Comparison of ENCODE assay signal across 8 mouse cellular contexts in the genomic region with DNA sequence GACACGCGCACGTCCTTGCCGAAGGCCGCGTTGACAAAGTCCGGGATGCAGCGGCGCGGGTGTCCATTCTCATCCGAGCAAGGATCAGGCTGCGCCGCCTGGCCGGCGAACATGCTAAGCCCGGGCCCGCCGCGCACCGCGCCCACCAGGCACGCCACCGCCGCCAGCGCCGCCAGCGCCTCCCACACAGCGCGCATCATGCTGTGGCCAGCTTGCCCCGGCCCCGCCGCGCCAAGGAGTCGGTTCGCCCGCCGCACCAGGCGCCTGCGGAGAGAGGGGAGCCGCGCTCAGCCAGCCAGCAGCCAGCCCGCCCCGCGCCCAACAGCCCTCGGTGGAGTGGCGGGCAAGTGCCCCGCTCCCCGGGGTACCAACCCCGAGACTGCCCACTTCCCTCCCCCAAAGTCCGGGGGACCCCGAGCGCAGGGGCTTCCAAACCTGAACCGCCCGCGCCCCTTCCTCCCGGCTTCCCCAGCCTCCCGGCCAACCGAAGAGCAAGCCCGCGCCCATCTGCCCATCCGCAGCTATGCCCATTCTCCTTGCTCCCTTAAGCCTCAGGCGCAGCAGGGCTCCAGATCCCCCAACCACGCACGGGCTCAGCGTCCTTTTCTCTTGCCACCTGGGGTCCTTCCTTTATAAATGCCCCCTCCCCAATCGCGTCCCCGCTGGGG. TPM values are rescaled to one million over a fixed set of nuclear protein-coding genes. Genes with fewer than 3 reads are reported as not detected.
DNase-seq lines count a peak whose midpoint lies in the region; ATAC-seq and TF ChIP-seq lines count a peak whose summit lies in the region.

No protein-coding gene starts in this region.

- H3K27ac ChIP-seq in embryonic facial prominence, embryonic 13.5 days: peak overlapping the region; percentile 51
- H3K27ac ChIP-seq in hindbrain, embryonic 10.5 days: peak overlapping the region; percentile 92
- H3K27ac ChIP-seq in liver, embryonic 11.5 days (ENCODE audit: low read depth, low read length): no peak overlapping the region
- peak overlapping the region; percentile 71 for H3K27ac ChIP-seq in neural tube, embryonic 15.5 days (replicated peaks)

- H3K9me3 ChIP-seq in embryonic facial prominence, embryonic 13.5 days: no peaks in the 10 kb centered on the region
- no peaks in the 10 kb centered on the region for H3K9me3 ChIP-seq in hindbrain, embryonic 10.5 days
- H3K9me3 ChIP-seq in liver, embryonic 11.5 days (ENCODE audit: control insufficient read depth, low read length): no peaks in the 10 kb centered on the region
- no peaks in the 10 kb centered on the region for H3K9me3 ChIP-seq in neural tube, embryonic 15.5 days (replicated peaks)

- peak overlapping the region; percentile 77 for H3K9ac ChIP-seq in embryonic facial prominence, embryonic 13.5 days
- no peak overlapping the region for H3K9ac ChIP-seq in liver, embryonic 11.5 days (ENCODE audit: low read depth, low read length)
- H3K9ac ChIP-seq in neural tube, embryonic 15.5 days (replicated peaks): peak overlapping the region; percentile 57

- WGBS in embryonic facial prominence, embryonic 13.5 days: under 1% methylated on average over 67 of the region's 68 CpGs
- WGBS in hindbrain, embryonic 10.5 days: under 1% methylated on average over 52 of the region's 68 CpGs
- under 1% methylated on average over 64 of the region's 68 CpGs for WGBS in liver, embryonic 11.5 days
- under 1% methylated on average over 67 of the region's 68 CpGs for WGBS in neural tube, embryonic 15.5 days

- H3K4me1 ChIP-seq in embryonic facial prominence, embryonic 13.5 days: peaks cover 47% of the 10 kb centered on the region
- peaks cover 93% of the 10 kb centered on the region for H3K4me1 ChIP-seq in hindbrain, embryonic 10.5 days (replicated peaks)
- peaks cover 14% of the 10 kb centered on the region; the same call in 1 of the 2 replicates for H3K4me1 ChIP-seq in liver, embryonic 11.5 days (replicated peaks; ENCODE audit: control insufficient read depth, insufficient read depth, low read length)
- H3K4me1 ChIP-seq in neural tube, embryonic 15.5 days: peaks cover 58% of the 10 kb centered on the region

- H3K4me2 ChIP-seq in embryonic facial prominence, embryonic 13.5 days: peak overlapping the region; percentile 95
- peak overlapping the region; percentile 77 for H3K4me2 ChIP-seq in liver, embryonic 11.5 days
- H3K4me2 ChIP-seq in neural tube, embryonic 15.5 days: peak overlapping the region; percentile 99

- TF ChIP-seq CTCF in C2C12 (IDR thresholded peaks at IDR 0.05; ENCODE audit: control insufficient read depth, insufficient read depth, insufficient read length): no peak

- peaks cover 54% of the 10 kb centered on the region for H3K79me2 ChIP-seq in C2C12 (ENCODE audit: control insufficient read depth, insufficient read depth)

- DNase-seq in cerebellum, postnatal 10 days: peak; percentile 59 to 65
- DNase-seq in cerebellum, adult 9-11 months: no peak
- no peak for DNase-seq in hindbrain, embryonic 10.5 days (ENCODE audit: low spot score)
- DNase-seq in liver, embryonic 11.5 days (ENCODE audit: low spot score): peak; percentile 41
- no peak for DNase-seq in c-Kit-positive CD71-positive TER-119-positive erythroid progenitor cells, embryonic 14.5 days (ENCODE audit: low spot score)

- H3K4me3 ChIP-seq in C2C12 (ENCODE audit: insufficient read depth, poor library complexity, severe bottlenecking): peak overlapping the region; percentile 74
- H3K4me3 ChIP-seq in embryonic facial prominence, embryonic 13.5 days: peak overlapping the region; percentile 66
- peak overlapping the region; percentile 72 for H3K4me3 ChIP-seq in hindbrain, embryonic 10.5 days
- peak overlapping the region; percentile 61 for H3K4me3 ChIP-seq in liver, embryonic 11.5 days (ENCODE audit: low read depth, low read length)
- H3K4me3 ChIP-seq in neural tube, embryonic 15.5 days (replicated peaks): peak overlapping the region; percentile 59

- no peak; the same call in 1 of the 2 replicates for ATAC-seq in embryonic facial prominence, embryonic 13.5 days (ENCODE audit: insufficient number of reproducible peaks, insufficient read depth, low FRiP score, low TSS enrichment, low read depth)
- no peak; the same call in 1 of the 2 replicates for ATAC-seq in liver, embryonic 11.5 days (replicated peaks; ENCODE audit: low FRiP score)
- ATAC-seq in neural tube, embryonic 15.5 days (ENCODE audit: low FRiP score): peak; percentile 49

- peaks cover 42% of the 10 kb centered on the region for H3K36me3 ChIP-seq in C2C12 (ENCODE audit: control insufficient read depth, insufficient read depth)
- no peaks in the 10 kb centered on the region for H3K36me3 ChIP-seq in embryonic facial prominence, embryonic 13.5 days
- H3K36me3 ChIP-seq in hindbrain, embryonic 10.5 days: peaks cover 15% of the 10 kb centered on the region; the same call in 1 of the 2 replicates
- no peaks in the 10 kb centered on the region for H3K36me3 ChIP-seq in liver, embryonic 11.5 days (ENCODE audit: control insufficient read depth, insufficient read depth, low read length)
- H3K36me3 ChIP-seq in neural tube, embryonic 15.5 days: no peaks in the 10 kb centered on the region

- peaks cover 40% of the 10 kb centered on the region for H3K79me3 ChIP-seq in C2C12 (ENCODE audit: low read depth)

- H3K27me3 ChIP-seq in C2C12 (ENCODE audit: control insufficient read depth, insufficient read depth, insufficient read length): no peaks in the 10 kb centered on the region
- peaks cover 94% of the 10 kb centered on the region for H3K27me3 ChIP-seq in embryonic facial prominence, embryonic 13.5 days
- H3K27me3 ChIP-seq in hindbrain, embryonic 10.5 days (ENCODE audit: insufficient read depth, poor library complexity, severe bottlenecking): peaks cover 100% of the 10 kb centered on the region
- peaks cover 98% of the 10 kb centered on the region for H3K27me3 ChIP-seq in liver, embryonic 11.5 days (replicated peaks; ENCODE audit: control insufficient read depth, insufficient read depth, low read length)
- peaks cover 47% of the 10 kb centered on the region for H3K27me3 ChIP-seq in neural tube, embryonic 15.5 days (replicated peaks)

- H3ac ChIP-seq in C2C12 (ENCODE audit: control insufficient read depth, insufficient read length, low read depth): peak overlapping the region; percentile 65

TF ChIP-seq in C2C12, 6 proteins besides CTCF, POLR2A, EP300 and RAD21:
- TF ChIP-seq CEBPB (IDR thresholded peaks at IDR 0.05; ENCODE audit: low read depth): no peak
- no peak for TF ChIP-seq MAX (IDR thresholded peaks at IDR 0.05)
- TF ChIP-seq USF1 (IDR thresholded peaks at IDR 0.05; ENCODE audit: low read depth): no peak
- TF ChIP-seq FOSL1 (IDR thresholded peaks at IDR 0.05; ENCODE audit: insufficient read depth, low read length, poor library complexity, severe bottlenecking): no peak
- no peak for TF ChIP-seq MYOG (IDR thresholded peaks at IDR 0.05; ENCODE audit: control insufficient read depth, extremely low read depth, insufficient read length)
- TF ChIP-seq MYOD1 (IDR thresholded peaks at IDR 0.05; ENCODE audit: control insufficient read depth, insufficient read length, low read depth): no peak

RNA-seq across cellular contexts. Expression of gene Ntn1, which starts 14.6 kb away (rescaled TPM):
- 19.4 TPM for polyA plus RNA-seq in C2C12 (2012; fragmentation: generic; extraction: Trizol)
- polyA plus RNA-seq in embryonic facial prominence, embryonic 13.5 days (2015; fragmentation: Nextera tagmentation; extraction: Ambion mirVana): 7.1 and 9.4 TPM in 2 replicates
- 18.2 and 23.7 TPM in 2 replicates for polyA plus RNA-seq in hindbrain, embryonic 10.5 days (2016; fragmentation: Nextera tagmentation; extraction: Ambion mirVana)
- 0.13 and 0.40 TPM in 2 replicates for polyA plus RNA-seq in liver, embryonic 11.5 days (2014; fragmentation: Nextera tagmentation; extraction: Ambion mirVana)
- 25.7 and 28.9 TPM in 2 replicates for polyA plus RNA-seq in neural tube, embryonic 15.5 days (2015; fragmentation: Nextera tagmentation; extraction: Ambion mirVana)

RNA-seq across cellular contexts. Expression of gene Pik3r5, which starts 45.9 kb away (rescaled TPM):
- polyA plus RNA-seq in C2C12 (2012; fragmentation: generic; extraction: Trizol): 0.89 TPM
- 0.67 and 0.79 TPM in 2 replicates for polyA plus RNA-seq in embryonic facial prominence, embryonic 13.5 days (2015; fragmentation: Nextera tagmentation; extraction: Ambion mirVana)
- polyA plus RNA-seq in hindbrain, embryonic 10.5 days (2016; fragmentation: Nextera tagmentation; extraction: Ambion mirVana): 0.88 and 1.2 TPM in 2 replicates
- polyA plus RNA-seq in liver, embryonic 11.5 days (2014; fragmentation: Nextera tagmentation; extraction: Ambion mirVana): 0.56 and 0.84 TPM in 2 replicates
- 0.72 and 2.0 TPM in 2 replicates for polyA plus RNA-seq in neural tube, embryonic 15.5 days (2015; fragmentation: Nextera tagmentation; extraction: Ambion mirVana)

Comparison
In these comparisons a context has a peak if more than half of its experiments do, and no peak if none do; other contexts are left out.
1. DNase-seq: peak in cerebellum, postnatal 10 days (2 of 2) and liver, embryonic 11.5 days (single experiment); none in cerebellum, adult 9-11 months (single experiment), hindbrain, embryonic 10.5 days (single experiment) and c-Kit-positive CD71-positive TER-119-positive erythroid progenitor cells, embryonic 14.5 days (single experiment).
2. Peak in every context shown above with its lines, with median percentiles within 50 percentile points of each other: H3K4me3 ChIP-seq and H3K4me2 ChIP-seq.